Mouse (Mus musculus) stomach, embryonic 14.5 days (tissue): Measurements from ENCODE around the gene Pde1c. TPM values are rescaled to one million over a fixed set of nuclear protein-coding genes. Genes with fewer than 3 reads are reported as not detected.

ENCODE experiments used
- ATAC-seq: fragments of 200-750 bp; cut with Nextera tagmentation; 2 replicates; pipeline ENCODE4 v1.8.0; 2017; ENCODE audit warnings: low read depth, moderate TSS enrichment; ENCODE audit not compliant: insufficient number of reproducible peaks, insufficient read depth, low FRiP score
- H3K27ac ChIP-seq: fragments of 300-500 bp; sonication (generic); 2 replicates; pipeline ENCODE4 v1.5.1; 2014; ENCODE audit warnings: mild to moderate bottlenecking, low read length, moderate library complexity, mixed read lengths
- H3K27me3 ChIP-seq: fragments of 300-500 bp; sonication (generic); 2 replicates; pipeline ENCODE4 v1.6.1; 2014; ENCODE audit warnings: low read length, control low read depth, mixed read lengths; ENCODE audit not compliant: control insufficient read depth, insufficient read depth
- H3K36me3 ChIP-seq: fragments of 300-500 bp; sonication (generic); 2 replicates; pipeline ENCODE4 v1.6.1; 2014; ENCODE audit warnings: mild to moderate bottlenecking, control low read depth, low read length, moderate library complexity, mixed read lengths; ENCODE audit not compliant: control insufficient read depth, insufficient read depth
- H3K4me1 ChIP-seq: fragments of 300-500 bp; sonication (generic); 2 replicates; pipeline ENCODE4 v1.6.1; 2014; ENCODE audit warnings: low read length, control low read depth, mixed read lengths; ENCODE audit not compliant: control insufficient read depth, insufficient read depth
- H3K4me2 ChIP-seq: fragments of 300-500 bp; sonication (generic); replicated peaks from 2 replicates; pipeline ENCODE4 v1.6.1; 2014; ENCODE audit warnings: low read depth, low read length, control low read depth
- H3K4me3 ChIP-seq: fragments of 300-500 bp; sonication (generic); 2 replicates; pipeline ENCODE4 v1.5.1; 2014; ENCODE audit warnings: low read depth, low read length, control low read depth
- H3K9ac ChIP-seq: fragments of 300-500 bp; sonication (generic); replicated peaks from 2 replicates; pipeline ENCODE4 v1.6.1; 2014; ENCODE audit warnings: low read depth, mild to moderate bottlenecking, control low read depth, low read length, moderate library complexity, mixed read lengths
- H3K9me3 ChIP-seq: fragments of 300-500 bp; sonication (generic); 2 replicates; pipeline ENCODE4 v1.6.1; 2016; ENCODE audit warnings: low read depth, low read length, control low read depth; ENCODE audit not compliant: control insufficient read depth
- WGBS: fragments of 180-500 bp; shearing (Covaris S2); extraction: QIAGEN DNeasy Blood & Tissue Kit; methylation state at CpG from one replicate; pipeline ENCODE4 v1.1.7; 2014; 5-methylcytosine and 5-hydroxymethylcytosine counted together
- polyA plus RNA-seq: library from polyadenylated mRNA; unstranded; fragments of >200 nt; fragmentation: Nextera tagmentation; extraction: Ambion mirVana; gene quantifications from 2 replicates; pipeline ENCODE4 v1.2.1, GENCODE M21; 2014

The Pde1c gene
- polyA plus RNA-seq, 1 experiment from 2014 or later, result 2.8 TPM

DNA sequence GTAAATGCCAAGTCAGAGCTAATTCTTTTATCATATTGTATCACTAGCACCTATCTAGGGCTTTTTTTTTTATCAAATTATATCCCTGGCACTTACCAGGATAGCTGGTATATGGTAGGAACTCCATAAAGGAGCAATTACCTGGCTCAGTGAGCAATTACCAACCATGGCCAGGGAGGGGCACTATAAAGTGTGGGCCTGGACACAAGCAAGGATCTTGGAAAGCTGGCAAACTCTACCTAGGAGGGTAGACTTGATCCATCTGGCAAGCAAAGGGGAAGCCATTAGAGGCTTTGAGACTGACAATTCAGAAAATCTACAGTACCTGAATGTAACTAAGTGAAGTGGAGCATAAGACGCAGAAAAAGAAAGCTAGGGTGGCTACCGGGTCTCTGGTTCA, 10.2 kb downstream of the Pde1c start:
- WGBS, result 98% methylated on average over 2 of the region's 2 CpGs
- no peak overlapping the region for H3K4me3 ChIP-seq
- H3K4me1 ChIP-seq, result no peaks in the 10 kb centered on the region
- H3K9ac ChIP-seq, result no peak overlapping the region
- H3K27me3 ChIP-seq, result no peaks in the 10 kb centered on the region
- H3K36me3 ChIP-seq, result no peaks in the 10 kb centered on the region
- H3K27ac ChIP-seq, result no peak overlapping the region
- H3K9me3 ChIP-seq, result no peaks in the 10 kb centered on the region
- no peak overlapping the region for H3K4me2 ChIP-seq
- ATAC-seq, result no peak

DNA sequence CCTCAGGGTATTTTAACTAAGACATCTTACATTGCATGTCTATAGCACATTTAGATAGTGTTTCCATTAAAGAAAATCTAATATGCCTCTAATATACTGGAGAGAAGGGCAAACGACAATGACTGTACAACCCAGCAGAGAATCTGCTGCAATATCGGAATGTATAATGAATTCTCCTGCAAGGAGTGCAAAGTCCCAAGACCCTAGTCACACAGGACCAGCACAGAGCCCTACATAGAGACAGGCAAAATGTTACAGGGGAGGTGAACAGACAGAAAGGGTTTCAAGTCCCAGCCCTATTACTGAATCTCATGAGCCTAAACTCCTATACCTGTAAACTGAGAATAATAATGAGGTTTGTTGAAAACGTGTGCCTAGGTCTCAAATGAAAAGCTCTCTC, 13.1 kb downstream of the Pde1c start:
- Histone ChIP-seq H3K27me3 (no peaks in the 10 kb centered on the region), H3K36me3 (no peaks in the 10 kb centered on the region), H3K4me1 (no peaks in the 10 kb centered on the region), H3K4me3 (no peak overlapping the region), H3K4me2 (no peak overlapping the region), H3K9ac (no peak overlapping the region), H3K27ac (no peak overlapping the region), H3K9me3 (no peaks in the 10 kb centered on the region)
- ATAC-seq, result no peak
- WGBS, result 78% methylated on average over 3 of the region's 3 CpGs

DNA sequence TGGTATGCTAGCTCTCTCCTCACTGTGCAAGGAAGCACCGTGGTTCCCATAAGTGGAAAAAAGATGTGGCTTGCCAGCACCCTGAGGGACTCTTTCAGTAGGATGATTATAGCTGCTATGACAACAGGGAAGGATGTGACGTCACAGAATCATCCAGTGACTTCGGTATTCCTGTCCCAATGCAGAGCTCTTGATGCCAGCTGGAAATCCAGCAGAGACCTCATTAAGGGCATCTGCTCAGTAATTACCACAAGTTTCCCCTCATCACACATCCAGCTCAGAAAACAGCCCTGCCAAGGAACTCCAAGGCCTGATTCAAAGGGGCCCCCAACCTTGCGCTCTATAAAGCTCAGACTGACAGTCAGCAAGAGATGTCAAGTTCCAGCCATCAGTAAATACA, 13.5 kb downstream of the Pde1c start:
- H3K4me1 ChIP-seq, result no peaks in the 10 kb centered on the region
- ATAC-seq, result no peak
- H3K4me3 ChIP-seq, result no peak overlapping the region
- no peaks in the 10 kb centered on the region for H3K9me3 ChIP-seq
- WGBS, result 65% methylated on average over 4 of the region's 4 CpGs
- H3K27ac ChIP-seq, result no peak overlapping the region
- H3K36me3 ChIP-seq, result no peaks in the 10 kb centered on the region
- no peak overlapping the region for H3K4me2 ChIP-seq
- no peak overlapping the region for H3K9ac ChIP-seq
- H3K27me3 ChIP-seq, result no peaks in the 10 kb centered on the region

DNA sequence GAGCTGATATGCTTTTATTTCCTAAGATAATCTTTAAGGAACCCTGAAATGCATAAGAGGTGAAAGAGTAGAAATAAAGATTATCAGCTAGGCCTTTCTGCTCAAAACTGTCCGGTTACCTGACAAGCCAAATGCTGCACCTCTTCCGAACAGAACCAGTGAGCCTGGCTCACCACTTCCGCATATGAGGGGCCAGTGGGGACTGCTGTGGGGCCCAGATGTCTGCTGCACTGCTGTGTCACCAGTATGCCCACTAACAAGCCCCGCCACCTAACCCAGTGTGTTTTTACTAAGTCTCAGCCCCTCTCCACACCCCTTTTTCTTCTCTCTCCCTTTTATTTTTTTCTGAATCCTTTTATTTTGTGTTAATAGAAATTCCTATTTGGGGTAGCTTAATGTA, 17.9 kb downstream of the Pde1c start:
- no peak overlapping the region for H3K4me3 ChIP-seq
- H3K4me2 ChIP-seq, result no peak overlapping the region
- no peaks in the 10 kb centered on the region for H3K4me1 ChIP-seq
- no peaks in the 10 kb centered on the region for H3K9me3 ChIP-seq
- no peaks in the 10 kb centered on the region for H3K36me3 ChIP-seq
- no peak for ATAC-seq
- H3K27ac ChIP-seq, result no peak overlapping the region
- 72% methylated on average over 4 of the region's 4 CpGs for WGBS
- no peak overlapping the region for H3K9ac ChIP-seq
- no peaks in the 10 kb centered on the region for H3K27me3 ChIP-seq

DNA sequence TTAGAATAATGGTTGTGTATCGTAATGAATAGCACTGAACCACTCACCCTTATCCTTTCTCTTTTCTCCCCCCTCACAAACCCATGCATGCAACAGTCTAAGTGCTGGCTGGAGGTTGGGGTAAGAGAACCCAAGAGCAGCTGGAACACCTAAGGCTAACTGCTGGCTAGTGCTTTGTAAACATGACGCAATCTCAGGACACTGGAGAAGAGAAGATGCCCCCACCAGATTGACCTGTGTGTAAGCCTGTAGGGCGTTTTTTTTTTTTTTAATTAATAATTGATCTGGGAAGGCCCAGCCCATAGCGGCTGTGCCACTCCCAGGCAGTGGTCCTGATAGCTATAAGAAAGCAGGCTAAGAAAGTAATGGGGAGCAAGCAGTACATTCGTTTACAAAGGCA, 28.7 kb downstream of the Pde1c start:
- no peaks in the 10 kb centered on the region for H3K36me3 ChIP-seq
- H3K27ac ChIP-seq, result no peak overlapping the region
- WGBS, result 62% methylated on average over 5 of the region's 5 CpGs
- no peak overlapping the region for H3K9ac ChIP-seq
- H3K4me1 ChIP-seq, result no peaks in the 10 kb centered on the region
- H3K9me3 ChIP-seq, result no peaks in the 10 kb centered on the region
- no peak for ATAC-seq
- H3K4me3 ChIP-seq, result no peak overlapping the region
- H3K27me3 ChIP-seq, result no peaks in the 10 kb centered on the region
- no peak overlapping the region for H3K4me2 ChIP-seq

DNA sequence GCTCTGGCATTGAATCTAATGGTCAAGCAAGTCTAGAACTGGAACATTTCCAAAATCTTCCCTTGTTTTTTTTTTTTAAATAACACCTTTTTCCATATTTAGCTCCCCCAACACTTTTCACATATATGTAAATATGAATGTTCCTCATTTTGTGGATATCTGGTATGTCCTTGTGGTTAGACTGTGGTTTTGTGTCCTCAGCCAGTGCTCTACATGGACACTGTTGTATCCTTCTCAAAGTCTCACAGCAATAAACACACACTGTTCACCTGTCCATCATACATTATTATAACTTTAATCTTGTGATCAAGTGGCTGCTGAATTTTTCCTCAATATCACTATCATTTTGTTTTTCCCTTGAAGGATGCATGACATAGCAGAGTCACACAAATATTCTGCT, 34.2 kb downstream of the Pde1c start:
- no peaks in the 10 kb centered on the region for H3K27me3 ChIP-seq
- no peaks in the 10 kb centered on the region for H3K36me3 ChIP-seq
- no peak overlapping the region for H3K9ac ChIP-seq
- H3K4me3 ChIP-seq, result no peak overlapping the region
- no peaks in the 10 kb centered on the region for H3K9me3 ChIP-seq
- no peak for ATAC-seq
- H3K27ac ChIP-seq, result no peak overlapping the region
- no peaks in the 10 kb centered on the region for H3K4me1 ChIP-seq
- H3K4me2 ChIP-seq, result no peak overlapping the region

DNA sequence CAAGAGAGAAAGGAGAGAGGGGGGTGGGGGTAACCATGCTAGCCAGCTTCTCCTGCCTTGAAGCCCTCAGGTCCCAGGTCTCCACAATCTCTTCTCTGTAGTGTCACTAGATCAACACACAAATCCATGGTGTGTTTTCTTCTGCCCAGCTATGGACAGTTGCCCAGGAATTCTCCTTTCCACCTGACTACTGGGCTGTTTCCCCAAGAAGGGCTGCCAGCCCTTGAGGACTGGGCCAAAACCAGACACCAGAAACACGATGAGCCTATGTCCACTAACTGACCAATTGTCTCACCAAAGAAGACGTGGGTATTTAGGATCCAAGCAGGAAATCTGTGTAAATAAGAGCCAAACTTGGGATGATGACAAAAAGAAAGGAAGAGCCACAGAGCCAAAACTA, 36.6 kb downstream of the Pde1c start:
- H3K9ac ChIP-seq, result no peak overlapping the region
- no peak overlapping the region for H3K4me3 ChIP-seq
- no peak overlapping the region for H3K4me2 ChIP-seq
- H3K27ac ChIP-seq, result no peak overlapping the region
- 84% methylated on average over 2 of the region's 2 CpGs for WGBS
- H3K27me3 ChIP-seq, result no peaks in the 10 kb centered on the region
- no peaks in the 10 kb centered on the region for H3K36me3 ChIP-seq
- H3K9me3 ChIP-seq, result no peaks in the 10 kb centered on the region
- H3K4me1 ChIP-seq, result no peaks in the 10 kb centered on the region
- no peak for ATAC-seq

DNA sequence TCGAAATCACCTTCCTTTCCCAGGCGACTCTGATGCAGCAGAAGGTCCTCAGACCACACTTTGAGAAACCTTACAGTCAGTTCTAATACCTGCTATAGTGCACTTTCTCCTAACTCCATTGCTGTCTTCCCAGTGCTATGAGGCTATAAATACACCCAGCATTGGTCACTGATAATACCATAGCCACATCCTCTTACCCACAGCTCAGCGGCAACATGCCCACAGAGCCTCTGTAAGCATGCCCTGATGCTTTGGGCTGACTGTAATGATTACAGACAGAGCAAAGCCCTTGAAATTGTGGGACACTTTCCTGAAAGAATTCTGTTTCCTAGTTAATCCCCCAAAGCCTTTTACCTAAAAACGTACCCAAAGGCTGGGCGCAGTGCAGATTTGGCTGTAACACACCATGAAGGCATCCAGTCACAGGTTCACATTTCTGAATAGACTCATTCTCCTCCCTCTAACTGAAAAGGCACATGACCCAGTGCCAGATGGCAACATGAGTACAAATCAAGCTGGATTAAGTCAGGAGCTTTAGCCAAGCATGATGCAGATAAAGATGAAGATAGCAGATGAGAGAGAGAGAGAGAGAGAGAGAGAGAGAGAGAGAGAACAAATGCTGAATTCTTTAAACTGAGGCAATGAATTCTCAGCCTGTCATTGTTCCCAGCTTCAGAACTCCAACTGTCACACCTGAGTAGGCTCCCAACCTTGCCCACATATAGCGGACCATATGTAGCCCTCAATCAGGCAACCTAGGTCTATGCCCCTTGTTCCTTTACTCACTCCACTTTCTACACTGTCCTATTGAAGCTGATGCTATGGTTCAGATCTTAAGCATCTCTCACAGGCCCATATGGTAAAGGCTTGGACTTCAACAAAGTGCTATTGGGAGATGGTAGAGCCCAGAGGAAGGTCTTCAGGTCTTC, 44.7 kb downstream of the Pde1c start:
- Histone ChIP-seq H3K4me1 (no peaks in the 10 kb centered on the region), H3K9me3 (no peaks in the 10 kb centered on the region), H3K9ac (no peak overlapping the region), H3K4me3 (no peak overlapping the region), H3K27ac (no peak overlapping the region), H3K4me2 (no peak overlapping the region), H3K36me3 (no peaks in the 10 kb centered on the region), H3K27me3 (no peaks in the 10 kb centered on the region)
- no peak for ATAC-seq
- 90% methylated on average over 6 of the region's 6 CpGs for WGBS

DNA sequence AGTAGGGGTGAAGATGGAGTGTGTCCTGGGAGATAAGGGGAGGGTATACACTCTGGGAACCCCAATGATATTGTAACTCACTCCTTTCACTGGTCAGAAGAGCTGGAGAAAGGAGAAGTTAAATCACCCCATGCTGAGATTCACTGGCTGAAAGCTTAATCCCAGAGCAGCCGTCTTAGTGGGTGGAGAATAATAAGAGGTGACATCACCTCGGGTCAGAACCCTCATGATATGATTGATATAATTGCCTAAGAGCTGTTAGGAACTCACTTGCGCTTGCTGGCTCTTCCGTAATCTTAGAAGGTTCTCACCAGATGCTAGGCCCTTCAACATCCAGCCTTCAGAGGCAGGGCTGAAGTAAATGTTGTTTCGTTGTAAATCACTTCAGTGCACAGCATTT, 79.7 kb downstream of the Pde1c start:
- Histone ChIP-seq H3K27me3 (no peaks in the 10 kb centered on the region), H3K4me3 (no peak overlapping the region), H3K4me2 (no peak overlapping the region), H3K9me3 (no peaks in the 10 kb centered on the region), H3K4me1 (no peaks in the 10 kb centered on the region), H3K27ac (no peak overlapping the region), H3K36me3 (no peaks in the 10 kb centered on the region), H3K9ac (no peak overlapping the region)
- ATAC-seq, result no peak
- 68% methylated on average over 5 of the region's 5 CpGs for WGBS
